Mouse (Mus musculus) limb, embryonic 14.5 days (tissue): ENCODE results near the gene Cfd. TPM values are rescaled to one million over a fixed set of nuclear protein-coding genes. Genes with fewer than 3 reads are reported as not detected.
A peak's percentile ranks its signal among the peaks of the same experiment; 100 is the strongest.

ENCODE experiments used
- ATAC-seq: fragments of 200-750 bp; cut with Nextera tagmentation; 2 replicates; pipeline ENCODE4 v1.8.0; 2017; ENCODE audit warnings: low read depth, moderate number of reproducible peaks, moderate TSS enrichment; ENCODE audit not compliant: low FRiP score
- DNase-seq: peaks from one replicate; pipeline ENCODE4 v3.0.0-alpha.2; 2015; ENCODE audit warnings: low spot score
- H3K27ac ChIP-seq: fragments of 300-500 bp; sonication (generic); replicated peaks from 2 replicates; pipeline ENCODE4 v1.5.1; 2014; ENCODE audit warnings: low read depth, mild to moderate bottlenecking, low read length, moderate library complexity, mixed read lengths
- H3K27me3 ChIP-seq: fragments of 300-500 bp; sonication (generic); 2 replicates; pipeline ENCODE4 v1.6.1; 2014; ENCODE audit warnings: low read length, mixed read lengths; ENCODE audit not compliant: control insufficient read depth, insufficient read depth
- H3K36me3 ChIP-seq: fragments of 300-500 bp; sonication (generic); 2 replicates; pipeline ENCODE4 v1.6.1; 2014; ENCODE audit warnings: mild to moderate bottlenecking, low read length, moderate library complexity, mixed read lengths; ENCODE audit not compliant: control insufficient read depth, insufficient read depth
- H3K4me1 ChIP-seq: fragments of 300-500 bp; sonication (generic); 2 replicates; pipeline ENCODE4 v1.6.1; 2014; ENCODE audit warnings: antibody characterized with exemption, low read length, mixed read lengths; ENCODE audit not compliant: control insufficient read depth, insufficient read depth
- H3K4me2 ChIP-seq: fragments of 300-500 bp; sonication (generic); replicated peaks from 2 replicates; pipeline ENCODE4 v1.6.1; 2014; ENCODE audit warnings: low read depth, mild to moderate bottlenecking, low read length, moderate library complexity; ENCODE audit not compliant: severe bottlenecking
- H3K4me3 ChIP-seq: fragments of 300-500 bp; sonication (generic); replicated peaks from 2 replicates; pipeline ENCODE4 v1.5.1; 2014; ENCODE audit warnings: low read length
- H3K9ac ChIP-seq: fragments of 300-500 bp; sonication (generic); 2 replicates; pipeline ENCODE4 v1.6.1; 2014; ENCODE audit warnings: mild to moderate bottlenecking, low read depth, low read length, moderate library complexity; ENCODE audit not compliant: severe bottlenecking
- H3K9me3 ChIP-seq: fragments of 300-500 bp; sonication (generic); 2 replicates; pipeline ENCODE4 v1.6.1; 2016; ENCODE audit warnings: low read length; ENCODE audit not compliant: control insufficient read depth
- POLR2A ChIP-seq: fragments of 200-500 bp; IDR thresholded peaks from 2 replicates; pipeline ENCODE4 v1.8.0; 2012; ENCODE audit warnings: inconsistent platforms, mild to moderate bottlenecking, moderate library complexity, borderline replicate concordance; ENCODE audit not compliant: insufficient read depth, insufficient read length; ENCODE audit errors: extremely low read depth
- WGBS: fragments of 180-500 bp; shearing (Covaris S2); extraction: QIAGEN DNeasy Blood & Tissue Kit; methylation state at CpG from one replicate; pipeline ENCODE4 v1.1.7; 2014; 5-methylcytosine and 5-hydroxymethylcytosine counted together
- microRNA-seq: library from miRNA; unstranded; fragments of <30 nt; microRNA quantifications from one replicate; pipeline ENCODE4, GENCODE M21; 2016
- polyA plus RNA-seq, 2 experiments: library from polyadenylated mRNA; depleted of rRNA in 1 of 2; stranded (reverse) in 1 of 2; unstranded in 1 of 2; fragments of >200 nt; fragmentation: Nextera tagmentation in 1 of 2; extraction: Ambion mirVana in 1 of 2; gene quantifications; 2 replicates each; pipeline versions ENCODE4 v1.2.1 to v1.2.3; 2012 to 2014

Gene Cfd
- polyA plus RNA-seq, 2 experiments, result 1.1 TPM; not detected in 1

- H3K27me3 ChIP-seq, result no peaks in the 10 kb centered on the region
- ATAC-seq (no peak), DNase-seq (no peak)
- WGBS, result 68% methylated on average over 25 of the region's 27 CpGs
- H3K27ac ChIP-seq, result 0 out of 2 replicates have a peak overlapping the region, but pooled peaks have one; percentile 22
- H3K36me3 ChIP-seq, result peaks cover 49% of the 10 kb centered on the region
- no peak overlapping the region for H3K9ac ChIP-seq
- no peak for TF ChIP-seq POLR2A
- H3K4me1 ChIP-seq, result peaks cover 27% of the 10 kb centered on the region
- no peak overlapping the region for H3K4me3 ChIP-seq
- H3K4me2 ChIP-seq, result no peak overlapping the region
- H3K9me3 ChIP-seq, result no peaks in the 10 kb centered on the region
Observed at GRCm38 (mm10) chr10:79936911-79937441, 46.3 kb downstream of the Cfd start.

- H3K36me3 ChIP-seq, result peaks cover 43% of the 10 kb centered on the region
- peaks cover 17% of the 10 kb centered on the region for H3K4me1 ChIP-seq
- no peak for ATAC-seq
Observed at GRCm38 (mm10) chr10:79937775-79938526, 47.3 kb downstream of the Cfd start.

GRCm38 (mm10) chr10:79940749-79941148 is 50.1 kb downstream of the Cfd start:
- Histone ChIP-seq H3K36me3 (peaks cover 29% of the 10 kb centered on the region), H3K4me3 (no peak overlapping the region), H3K4me1 (peaks cover 29% of the 10 kb centered on the region), H3K27ac (no peak overlapping the region), H3K27me3 (no peaks in the 10 kb centered on the region), H3K9ac (no peak overlapping the region), H3K9me3 (no peaks in the 10 kb centered on the region), H3K4me2 (no peak overlapping the region)
- WGBS, result 59% methylated on average over 7 of the region's 7 CpGs
- DNase-seq, result no peak
- no peak for ATAC-seq
- TF ChIP-seq POLR2A, result no peak

More at GRCm38 (mm10) chr10:79937775-79938526, 47.3 kb downstream of the Cfd start:
- no peak overlapping the region for H3K4me3 ChIP-seq
- 69% methylated on average over 11 of the region's 11 CpGs for WGBS
- no peak overlapping the region for H3K27ac ChIP-seq
- no peaks in the 10 kb centered on the region for H3K27me3 ChIP-seq
- no peak overlapping the region for H3K4me2 ChIP-seq
- no peak for DNase-seq
- no peaks in the 10 kb centered on the region for H3K9me3 ChIP-seq
- TF ChIP-seq POLR2A, result no peak
- no peak overlapping the region for H3K9ac ChIP-seq

Small RNAs within 50 kb of the gene (microRNA-seq; reads per million reads assigned to microRNA genes)
- gene Mir6910, result not detected

Other genes with a start within 250 kb of the Cfd start
Only the 30 nearest of the 35 such genes appear.
- 44.6 and 57.4 TPM in 2 replicates for gene Tpgs1, start 221.5 kb upstream of the Cfd start, polyA plus RNA-seq (2012; rRNA removed)
- 66.0 and 67.0 TPM in 2 replicates for gene Tpgs1, start 221.5 kb upstream of the Cfd start, polyA plus RNA-seq (2014; fragmentation: Nextera tagmentation; extraction: Ambion mirVana)
- gene Cdc34, start 208.7 kb upstream of the Cfd start, polyA plus RNA-seq (2012; rRNA removed), result 138 and 156 TPM in 2 replicates
- 106 and 110 TPM in 2 replicates for gene Cdc34, start 208.7 kb upstream of the Cfd start, polyA plus RNA-seq (2014; fragmentation: Nextera tagmentation; extraction: Ambion mirVana)
- gene Gzmm, start 201.8 kb upstream of the Cfd start, polyA plus RNA-seq (2012; rRNA removed), result 1.1 and 1.4 TPM in 2 replicates
- 0.66 and 0.82 TPM in 2 replicates for gene Gzmm, start 201.8 kb upstream of the Cfd start, polyA plus RNA-seq (2014; fragmentation: Nextera tagmentation; extraction: Ambion mirVana)
- gene Bsg, start 186.4 kb upstream of the Cfd start, polyA plus RNA-seq (2012; rRNA removed), result 763 and 866 TPM in 2 replicates
- 805 and 825 TPM in 2 replicates for gene Bsg, start 186.4 kb upstream of the Cfd start, polyA plus RNA-seq (2014; fragmentation: Nextera tagmentation; extraction: Ambion mirVana)
- gene Hcn2, start 174.2 kb upstream of the Cfd start, polyA plus RNA-seq (2012; rRNA removed), result 0.70 and 1.3 TPM in 2 replicates
- 0.18 and 0.21 TPM in 2 replicates for gene Hcn2, start 174.2 kb upstream of the Cfd start, polyA plus RNA-seq (2014; fragmentation: Nextera tagmentation; extraction: Ambion mirVana)
- gene Polrmt, start 144.3 kb upstream of the Cfd start, polyA plus RNA-seq (2012; rRNA removed), result 64.1 and 75.3 TPM in 2 replicates
- gene Polrmt, start 144.3 kb upstream of the Cfd start, polyA plus RNA-seq (2014; fragmentation: Nextera tagmentation; extraction: Ambion mirVana), result 33.4 and 36.6 TPM in 2 replicates
- 0.13 and 0.22 TPM in 2 replicates for gene Fgf22, start 135.8 kb upstream of the Cfd start, polyA plus RNA-seq (2012; rRNA removed)
- gene Fgf22, start 135.8 kb upstream of the Cfd start, polyA plus RNA-seq (2014; fragmentation: Nextera tagmentation; extraction: Ambion mirVana), result 0.21 and 0.80 TPM in 2 replicates
- gene Rnf126, start 123.9 kb upstream of the Cfd start, polyA plus RNA-seq (2012; rRNA removed), result 176 and 229 TPM in 2 replicates
- 100 and 103 TPM in 2 replicates for gene Rnf126, start 123.9 kb upstream of the Cfd start, polyA plus RNA-seq (2014; fragmentation: Nextera tagmentation; extraction: Ambion mirVana)
- 11.6 and 14.7 TPM in 2 replicates for gene Fstl3, start 113.6 kb upstream of the Cfd start, polyA plus RNA-seq (2012; rRNA removed)
- gene Fstl3, start 113.6 kb upstream of the Cfd start, polyA plus RNA-seq (2014; fragmentation: Nextera tagmentation; extraction: Ambion mirVana), result 9.0 and 9.5 TPM in 2 replicates
- 0.04 and 0.06 TPM in 2 replicates for gene Prss57, start 99.9 kb upstream of the Cfd start, polyA plus RNA-seq (2012; rRNA removed)
- not detected in 2 replicates for gene Prss57, start 99.9 kb upstream of the Cfd start, polyA plus RNA-seq (2014; fragmentation: Nextera tagmentation; extraction: Ambion mirVana)
- 55.8 and 72.7 TPM in 2 replicates for gene Palm, start 97.3 kb upstream of the Cfd start, polyA plus RNA-seq (2012; rRNA removed)
- gene Palm, start 97.3 kb upstream of the Cfd start, polyA plus RNA-seq (2014; fragmentation: Nextera tagmentation; extraction: Ambion mirVana), result 76.2 and 83.8 TPM in 2 replicates
- gene Misp, start 69.9 kb upstream of the Cfd start, polyA plus RNA-seq (2012; rRNA removed), result 0.41 and 0.50 TPM in 2 replicates
- gene Misp, start 69.9 kb upstream of the Cfd start, polyA plus RNA-seq (2014; fragmentation: Nextera tagmentation; extraction: Ambion mirVana), result 0.54 and 1.2 TPM in 2 replicates
- 536 and 644 TPM in 2 replicates for gene Ptbp1, start 36.4 kb upstream of the Cfd start, polyA plus RNA-seq (2012; rRNA removed)
- gene Ptbp1, start 36.4 kb upstream of the Cfd start, polyA plus RNA-seq (2014; fragmentation: Nextera tagmentation; extraction: Ambion mirVana), result 262 and 279 TPM in 2 replicates
- 10.3 and 17.3 TPM in 2 replicates for gene Prtn3, start 16.4 kb upstream of the Cfd start, polyA plus RNA-seq (2012; rRNA removed)
- gene Prtn3, start 16.4 kb upstream of the Cfd start, polyA plus RNA-seq (2014; fragmentation: Nextera tagmentation; extraction: Ambion mirVana), result 5.9 and 8.2 TPM in 2 replicates
- 220 and 326 TPM in 2 replicates for gene Plppr3, start 16.2 kb upstream of the Cfd start, polyA plus RNA-seq (2012; rRNA removed)
- 61.5 and 79.7 TPM in 2 replicates for gene Plppr3, start 16.2 kb upstream of the Cfd start, polyA plus RNA-seq (2014; fragmentation: Nextera tagmentation; extraction: Ambion mirVana)
- gene Elane, start 4.6 kb upstream of the Cfd start, polyA plus RNA-seq (2012; rRNA removed), result 0.35 and 1.8 TPM in 2 replicates
- 0.62 and 1.2 TPM in 2 replicates for gene Elane, start 4.6 kb upstream of the Cfd start, polyA plus RNA-seq (2014; fragmentation: Nextera tagmentation; extraction: Ambion mirVana)
- gene Med16, start 18.1 kb downstream of the Cfd start, polyA plus RNA-seq (2012; rRNA removed), result 54.6 and 73.8 TPM in 2 replicates
- 33.4 and 38.3 TPM in 2 replicates for gene Med16, start 18.1 kb downstream of the Cfd start, polyA plus RNA-seq (2014; fragmentation: Nextera tagmentation; extraction: Ambion mirVana)
- not detected in 2 replicates for gene Gm26602, start 20.0 kb downstream of the Cfd start, polyA plus RNA-seq (2012; rRNA removed)
- 6.6 TPM in 1 of 2 replicates, not detected in the other for gene Gm26602, start 20.0 kb downstream of the Cfd start, polyA plus RNA-seq (2014; fragmentation: Nextera tagmentation; extraction: Ambion mirVana)
- gene Kiss1r, start 26.1 kb downstream of the Cfd start, polyA plus RNA-seq (2012; rRNA removed), result 2.5 and 2.8 TPM in 2 replicates
- 0.17 and 0.26 TPM in 2 replicates for gene Kiss1r, start 26.1 kb downstream of the Cfd start, polyA plus RNA-seq (2014; fragmentation: Nextera tagmentation; extraction: Ambion mirVana)
- gene R3hdm4, start 30.4 kb downstream of the Cfd start, polyA plus RNA-seq (2012; rRNA removed), result 158 and 219 TPM in 2 replicates
- gene R3hdm4, start 30.4 kb downstream of the Cfd start, polyA plus RNA-seq (2014; fragmentation: Nextera tagmentation; extraction: Ambion mirVana), result 141 and 152 TPM in 2 replicates
- gene Arid3a, start 36.2 kb downstream of the Cfd start, polyA plus RNA-seq (2012; rRNA removed), result 8.6 and 12.6 TPM in 2 replicates
- gene Arid3a, start 36.2 kb downstream of the Cfd start, polyA plus RNA-seq (2014; fragmentation: Nextera tagmentation; extraction: Ambion mirVana), result 4.8 and 5.0 TPM in 2 replicates
- 58.7 and 78.5 TPM in 2 replicates for gene Wdr18, start 69.3 kb downstream of the Cfd start, polyA plus RNA-seq (2012; rRNA removed)
- 99.8 and 106 TPM in 2 replicates for gene Wdr18, start 69.3 kb downstream of the Cfd start, polyA plus RNA-seq (2014; fragmentation: Nextera tagmentation; extraction: Ambion mirVana)
- 0.72 and 0.76 TPM in 2 replicates for gene Grin3b, start 79.9 kb downstream of the Cfd start, polyA plus RNA-seq (2012; rRNA removed)
- gene Grin3b, start 79.9 kb downstream of the Cfd start, polyA plus RNA-seq (2014; fragmentation: Nextera tagmentation; extraction: Ambion mirVana), result 0.23 and 0.55 TPM in 2 replicates
- 260 and 379 TPM in 2 replicates for gene Tmem259, start 93.5 kb downstream of the Cfd start, polyA plus RNA-seq (2012; rRNA removed)
- gene Tmem259, start 93.5 kb downstream of the Cfd start, polyA plus RNA-seq (2014; fragmentation: Nextera tagmentation; extraction: Ambion mirVana), result 24.5 and 25.2 TPM in 2 replicates
- 133 and 173 TPM in 2 replicates for gene Cnn2, start 97.7 kb downstream of the Cfd start, polyA plus RNA-seq (2012; rRNA removed)
- 273 and 290 TPM in 2 replicates for gene Cnn2, start 97.7 kb downstream of the Cfd start, polyA plus RNA-seq (2014; fragmentation: Nextera tagmentation; extraction: Ambion mirVana)
- gene Abca7, start 105.6 kb downstream of the Cfd start, polyA plus RNA-seq (2012; rRNA removed), result 6.2 and 8.0 TPM in 2 replicates
- 2.2 and 2.4 TPM in 2 replicates for gene Abca7, start 105.6 kb downstream of the Cfd start, polyA plus RNA-seq (2014; fragmentation: Nextera tagmentation; extraction: Ambion mirVana)
- 12.8 and 14.4 TPM in 2 replicates for gene Arhgap45, start 125.8 kb downstream of the Cfd start, polyA plus RNA-seq (2012; rRNA removed)
- 3.4 and 5.7 TPM in 2 replicates for gene Arhgap45, start 125.8 kb downstream of the Cfd start, polyA plus RNA-seq (2014; fragmentation: Nextera tagmentation; extraction: Ambion mirVana)
- gene Polr2e, start 148.9 kb downstream of the Cfd start, polyA plus RNA-seq (2012; rRNA removed), result 287 and 350 TPM in 2 replicates
- 247 and 248 TPM in 2 replicates for gene Polr2e, start 148.9 kb downstream of the Cfd start, polyA plus RNA-seq (2014; fragmentation: Nextera tagmentation; extraction: Ambion mirVana)
- gene Gpx4, start 156.3 kb downstream of the Cfd start, polyA plus RNA-seq (2012; rRNA removed), result 372 and 379 TPM in 2 replicates
- gene Gpx4, start 156.3 kb downstream of the Cfd start, polyA plus RNA-seq (2014; fragmentation: Nextera tagmentation; extraction: Ambion mirVana), result 466 and 493 TPM in 2 replicates
- 24.9 and 29.5 TPM in 2 replicates for gene Sbno2, start 214.7 kb downstream of the Cfd start, polyA plus RNA-seq (2012; rRNA removed)
- gene Sbno2, start 214.7 kb downstream of the Cfd start, polyA plus RNA-seq (2014; fragmentation: Nextera tagmentation; extraction: Ambion mirVana), result 15.3 and 16.8 TPM in 2 replicates